Mouse (Mus musculus) layer of hippocampus, postnatal 10 days (tissue): ENCODE results near the gene Snx13. TPM values are rescaled to one million over a fixed set of nuclear protein-coding genes. Genes with fewer than 3 reads are reported as not detected.

Experiments used
- DNase-seq, 2 experiments: peaks; one replicate each; pipeline ENCODE4 v3.0.0; 2021; ENCODE audit warnings: low spot score in 2 of 2
- total RNA-seq, 2 experiments: library from RNA; stranded (reverse); gene quantifications; 2 replicates each; pipeline ENCODE4 v1.2.3; 2021

The Snx13 gene
- total RNA-seq, 2 experiments from 2014 or later, result 54.9 to 58.8 TPM

DNA sequence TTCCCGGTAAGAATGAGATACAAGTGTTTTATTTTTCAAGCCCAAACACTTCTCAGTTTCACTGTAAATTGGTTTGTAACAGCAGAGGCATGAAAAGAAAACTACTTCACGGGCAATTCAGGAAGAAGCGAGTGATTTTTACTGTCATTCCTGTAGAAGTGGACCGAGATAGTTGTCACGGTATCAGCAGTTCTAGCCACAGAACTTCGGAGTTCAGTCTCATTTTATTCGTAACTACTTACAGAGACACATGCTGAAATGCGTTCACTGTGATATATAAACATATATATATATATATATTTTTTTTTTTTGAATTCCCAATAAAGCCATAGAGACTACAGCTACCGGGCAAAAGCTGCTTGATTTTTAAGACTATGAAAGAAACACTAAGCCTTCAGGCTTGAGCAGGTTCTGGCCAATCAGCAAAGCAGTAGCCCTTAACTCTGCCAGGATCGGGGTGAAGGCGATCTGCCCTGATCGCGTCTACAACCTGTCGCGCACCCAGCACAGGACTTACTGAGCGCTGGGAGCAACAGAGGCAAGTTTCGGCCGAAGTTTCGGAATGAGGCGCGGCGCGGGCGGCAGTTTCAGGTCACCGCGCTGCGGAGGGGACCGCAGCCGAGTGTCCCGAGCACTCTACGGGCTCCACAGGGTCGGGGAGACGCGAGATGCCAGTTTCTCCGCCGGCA lies 532 bp upstream of the Snx13 start:
- no peak for DNase-seq

- DNase-seq, result peak; percentile 59 to 66
These were observed 587 bp downstream of the Snx13 start for GRCm38 (mm10) chr12:35047320-35048225.

DNA sequence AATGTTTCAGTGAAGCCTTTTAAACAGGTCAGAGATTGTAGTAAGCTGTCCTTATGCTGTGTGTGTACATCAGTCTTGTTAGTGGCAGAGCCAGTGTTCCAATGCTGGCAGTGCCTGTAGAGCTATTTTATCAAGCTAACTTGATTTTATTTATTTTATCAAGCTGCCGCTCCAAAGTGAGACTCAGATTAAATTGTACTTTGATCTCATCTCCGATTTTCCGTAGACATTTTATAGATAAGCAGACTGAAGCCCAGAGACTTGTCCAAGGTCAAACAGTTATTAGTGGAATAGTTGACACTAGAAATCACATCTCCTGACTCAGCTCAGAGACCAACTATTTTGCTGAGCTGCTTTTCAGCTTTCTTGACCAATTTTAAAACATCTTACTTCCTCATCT lies 1.9 kb downstream of the Snx13 start:
- no peak for DNase-seq

GRCm38 (mm10) chr12:35050501-35050900 lies 3.5 kb downstream of the Snx13 start:
- DNase-seq, result no peak

GRCm38 (mm10) chr12:35050964-35051758 lies 4.2 kb downstream of the Snx13 start:
- no peak for DNase-seq

- DNase-seq, result no peak
These were observed 7.4 kb downstream of the Snx13 start for GRCm38 (mm10) chr12:35054420-35054819.

- DNase-seq, result no peak
These were observed 8.4 kb downstream of the Snx13 start for GRCm38 (mm10) chr12:35055114-35056095.

GRCm38 (mm10) chr12:35063697-35064468 lies 16.9 kb downstream of the Snx13 start:
- DNase-seq, result no peak

- DNase-seq, result no peak
These were observed 20.6 kb downstream of the Snx13 start for GRCm38 (mm10) chr12:35067621-35068020.

DNA sequence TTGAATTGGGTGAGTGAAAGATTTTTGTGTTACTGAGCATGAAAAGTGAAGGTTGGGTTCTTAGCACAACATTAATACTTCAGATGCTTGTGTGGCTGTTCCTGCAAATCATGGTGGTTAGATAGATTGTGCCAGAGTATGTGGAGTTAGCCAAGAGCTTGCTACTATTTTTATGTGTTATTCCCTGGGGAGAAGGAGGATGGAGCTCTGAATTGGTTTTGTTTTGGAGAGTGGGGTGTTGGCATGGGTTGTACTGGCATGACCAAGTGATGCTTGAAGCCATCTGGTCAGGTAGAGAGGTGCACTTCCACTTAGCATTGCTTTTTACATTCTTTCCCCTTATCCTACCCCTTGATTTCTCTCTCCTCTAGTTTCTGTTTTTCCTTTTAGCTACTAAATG lies 24.4 kb downstream of the Snx13 start:
- no peak for DNase-seq

- DNase-seq, result no peak
These were observed 25.2 kb downstream of the Snx13 start for GRCm38 (mm10) chr12:35072178-35072577.

- DNase-seq, result no peak
These were observed 29.0 kb downstream of the Snx13 start for GRCm38 (mm10) chr12:35075993-35076392.

DNA sequence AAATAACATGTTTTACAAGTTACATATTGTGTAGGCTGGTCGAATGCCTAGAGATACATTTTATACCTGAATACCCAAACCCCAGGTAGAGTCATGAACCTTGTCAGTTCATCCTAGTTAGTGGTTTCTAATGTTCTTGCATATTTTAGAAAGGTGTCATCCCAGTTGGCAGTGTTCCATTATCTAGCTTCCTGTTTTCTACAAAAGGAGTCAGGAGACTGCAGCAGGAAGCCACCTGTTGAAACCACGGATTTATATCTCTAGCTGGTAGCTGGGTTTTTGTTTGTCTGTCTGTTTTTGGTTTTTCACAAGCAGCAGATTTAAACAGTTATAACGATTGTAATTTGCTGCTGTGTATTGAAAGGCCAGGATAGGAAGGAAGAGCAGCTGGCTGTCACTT lies 76.6 kb downstream of the Snx13 start:
- no peak for DNase-seq

GRCm38 (mm10) chr12:35153186-35153585 lies 106.2 kb downstream of the Snx13 start:
- no peak for DNase-seq

DNA sequence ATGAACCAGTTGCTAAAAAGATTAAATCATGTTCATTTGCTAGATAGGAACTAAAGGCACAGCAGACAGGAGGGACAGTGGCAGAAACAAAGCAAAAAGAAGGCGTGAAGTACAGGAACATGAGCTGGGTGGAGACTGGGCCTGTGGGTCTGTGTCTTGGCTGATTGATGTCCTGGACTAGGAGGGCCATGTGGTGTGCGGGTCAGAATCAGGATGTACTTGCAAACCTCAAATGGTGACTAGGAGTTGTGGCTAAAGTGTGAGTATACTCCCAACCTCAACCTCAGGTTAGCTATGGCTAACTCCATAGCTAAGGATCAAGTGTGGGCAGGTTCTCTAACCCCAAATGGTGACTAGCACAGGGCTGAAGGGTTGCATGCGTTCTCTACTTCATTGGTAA lies 107.2 kb downstream of the Snx13 start:
- DNase-seq, result no peak

DNA sequence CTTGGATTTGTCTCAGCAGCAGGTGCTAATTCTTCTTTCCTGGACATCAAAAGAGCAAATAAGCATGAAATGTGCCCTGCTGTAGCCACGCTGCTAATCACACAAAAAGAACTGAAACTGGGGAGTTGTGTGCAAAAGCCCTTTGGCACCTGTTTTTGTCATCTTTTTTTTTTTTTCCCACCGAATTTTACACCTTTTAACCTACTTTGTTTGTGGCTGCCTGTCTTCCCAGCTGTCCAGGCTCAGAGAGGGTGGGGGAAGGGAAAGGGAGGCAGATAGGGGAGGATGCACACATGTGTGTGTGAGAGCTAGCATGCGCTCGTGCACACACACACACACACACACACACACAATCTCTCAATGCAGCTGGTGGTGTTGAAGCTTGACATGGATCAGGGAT lies 110.3 kb downstream of the Snx13 start:
- DNase-seq, result no peak

DNA sequence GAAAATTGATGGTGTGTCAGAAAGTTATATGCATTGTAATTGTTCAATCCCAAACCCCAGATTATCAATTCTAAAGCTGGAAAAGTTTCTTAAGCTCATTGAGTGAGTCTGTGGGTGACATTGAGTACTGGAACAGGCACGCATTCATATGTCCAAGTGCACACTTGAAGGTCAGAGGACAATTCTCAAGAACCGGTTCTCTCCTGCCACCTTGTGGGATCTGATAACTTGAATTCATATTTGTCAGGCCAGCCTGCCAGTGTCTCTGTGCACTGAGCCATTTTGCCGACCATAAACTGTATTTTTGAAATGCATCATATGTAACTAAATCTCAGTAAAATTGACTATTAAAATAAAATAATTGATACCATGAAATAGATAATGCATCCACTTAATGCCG lies 114.7 kb downstream of the Snx13 start:
- DNase-seq, result no peak

DNA sequence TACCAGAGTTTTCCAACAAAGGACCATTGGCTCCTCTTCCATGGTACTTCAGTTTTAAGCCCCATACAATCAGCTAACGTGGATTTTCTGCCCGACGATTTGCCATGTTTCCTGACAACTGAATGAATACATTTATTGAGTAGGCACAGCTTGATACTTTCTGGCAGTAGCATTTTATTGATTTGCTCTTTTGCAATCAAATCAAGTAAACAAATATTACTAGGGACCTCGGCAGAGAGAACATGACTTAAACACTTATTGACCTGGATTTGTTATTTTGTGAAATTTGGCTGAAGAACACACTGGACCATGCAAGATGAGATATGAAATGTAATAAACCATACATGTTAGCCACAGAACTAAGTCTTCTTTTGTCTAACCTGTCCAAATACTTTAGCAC lies 123.3 kb downstream of the Snx13 start:
- DNase-seq, result no peak

DNA sequence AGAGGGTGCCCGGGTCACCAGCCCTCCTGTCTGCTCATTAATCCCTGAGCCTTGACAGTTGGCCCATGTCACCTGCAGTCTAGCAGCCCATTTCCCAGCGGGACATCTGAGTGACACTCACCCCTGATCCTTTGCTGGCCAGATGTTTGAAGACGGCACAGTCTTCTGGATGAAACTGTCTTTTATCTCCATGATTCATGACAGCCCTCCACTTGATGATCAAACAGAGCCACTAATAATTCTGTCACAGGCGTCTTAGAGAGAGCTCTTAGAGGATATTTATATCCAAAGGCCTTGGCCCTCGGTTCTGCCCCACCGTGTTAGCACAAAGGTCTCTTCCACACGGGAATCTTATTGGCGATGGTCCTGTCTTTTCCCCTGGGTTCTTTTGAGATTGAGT lies 129.0 kb downstream of the Snx13 start:
- DNase-seq, result no peak

DNA sequence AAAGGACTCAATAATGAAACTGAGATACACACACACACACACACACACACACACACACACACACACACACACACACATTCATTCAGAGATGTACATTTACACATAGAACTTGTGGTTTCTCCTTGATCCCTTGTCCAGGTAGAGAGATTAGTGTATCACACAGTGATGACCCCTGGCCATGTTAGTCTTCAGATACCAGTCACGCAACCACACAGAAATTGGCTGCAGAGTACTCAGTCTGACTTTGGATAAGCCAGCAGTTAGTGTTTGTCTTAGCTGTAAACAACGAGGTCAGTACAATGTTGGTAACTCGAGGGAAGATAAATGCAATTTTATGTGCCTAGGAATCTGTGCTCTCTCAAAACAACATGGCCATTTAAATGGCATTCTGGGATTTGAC lies 129.6 kb downstream of the Snx13 start:
- DNase-seq, result no peak
